Mouse (Mus musculus) lung, postnatal 25 days (tissue): ENCODE data around the gene Ankrd44.

Source experiments
- DNase-seq: peaks from one replicate; pipeline ENCODE4 v3.0.0; 2022; ENCODE audit warnings: low spot score

Gene Ankrd44

DNA sequence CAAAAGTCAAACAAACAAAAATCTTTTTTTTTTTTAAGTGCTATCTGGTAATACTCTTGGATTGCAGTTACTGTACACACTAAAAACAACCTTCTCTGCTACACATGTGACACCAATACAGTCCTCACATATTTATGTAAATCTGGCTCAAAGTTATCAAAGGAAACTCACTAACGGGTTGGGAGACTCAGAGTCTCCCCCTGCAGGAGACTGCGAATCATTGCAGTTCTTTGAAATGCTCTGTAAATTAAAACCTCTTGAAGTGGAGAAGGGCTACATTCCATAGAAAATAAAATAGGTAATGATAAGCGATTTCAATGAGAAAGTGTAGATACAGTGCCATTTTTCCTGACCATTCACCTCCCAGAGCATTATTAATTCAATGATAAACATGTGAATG, 219.6 kb downstream of the Ankrd44 start:
- no peak for DNase-seq

DNA sequence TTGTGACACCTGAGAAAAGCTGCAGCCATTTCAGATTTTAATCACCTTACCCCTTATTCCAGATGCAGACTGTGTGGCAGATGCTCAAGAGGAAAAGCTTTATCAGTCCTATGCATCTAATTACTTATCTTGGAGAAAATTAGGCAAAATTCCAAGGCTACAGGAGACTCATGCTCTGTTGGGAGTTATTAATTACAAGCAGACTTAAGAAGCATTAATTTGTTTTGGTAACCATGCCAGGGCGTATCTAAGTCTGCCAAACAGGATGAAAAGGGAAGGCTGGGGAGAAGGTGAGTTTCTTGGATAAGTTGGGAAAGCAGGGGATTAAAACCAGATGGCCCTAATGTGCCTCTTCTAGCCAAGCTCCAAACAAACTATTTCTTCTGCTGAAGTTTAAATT, 222.7 kb downstream of the Ankrd44 start:
- no peak for DNase-seq

GRCm38 (mm10) chr1:54702918-54703317, 223.3 kb downstream of the Ankrd44 start:
- DNase-seq = no peak

DNA sequence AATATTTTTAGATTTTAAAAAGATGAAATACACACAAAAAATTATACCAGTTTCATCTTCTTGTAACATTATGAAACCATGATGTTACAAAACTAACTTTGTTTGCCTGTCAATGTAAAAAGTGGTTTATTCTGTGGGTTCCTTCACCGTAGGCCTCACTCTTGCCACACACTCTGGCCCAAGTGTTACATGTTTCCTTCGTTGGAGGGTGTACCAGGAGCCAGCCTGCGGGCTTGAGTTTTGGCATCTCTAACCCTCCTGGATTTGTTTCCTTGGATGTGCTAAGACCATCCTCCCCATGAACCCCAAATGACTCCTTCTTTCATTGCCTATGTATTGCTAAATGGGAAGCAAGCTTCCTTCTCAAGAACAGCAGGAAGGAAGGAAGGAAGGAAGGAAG, 230.8 kb downstream of the Ankrd44 start:
- no peak for DNase-seq

DNA sequence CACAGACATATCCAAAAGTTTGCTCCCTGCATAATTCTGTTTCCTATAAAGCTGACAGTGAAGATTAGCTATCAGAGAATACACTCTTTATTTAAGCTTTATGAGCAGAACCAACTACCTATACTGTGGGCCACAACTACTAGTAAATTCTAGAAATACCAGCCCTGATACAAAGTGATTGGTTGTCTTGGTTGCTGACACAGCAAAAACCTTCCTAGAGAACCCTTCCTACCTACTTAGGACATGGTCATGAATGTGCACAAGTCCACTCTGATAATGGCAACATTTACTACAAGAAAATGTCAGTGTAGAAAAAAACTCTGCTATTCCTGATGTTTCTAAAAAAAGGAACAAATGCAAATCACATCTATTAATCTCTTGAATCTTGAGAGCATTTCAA, 234.4 kb downstream of the Ankrd44 start:
- DNase-seq = no peak

DNA sequence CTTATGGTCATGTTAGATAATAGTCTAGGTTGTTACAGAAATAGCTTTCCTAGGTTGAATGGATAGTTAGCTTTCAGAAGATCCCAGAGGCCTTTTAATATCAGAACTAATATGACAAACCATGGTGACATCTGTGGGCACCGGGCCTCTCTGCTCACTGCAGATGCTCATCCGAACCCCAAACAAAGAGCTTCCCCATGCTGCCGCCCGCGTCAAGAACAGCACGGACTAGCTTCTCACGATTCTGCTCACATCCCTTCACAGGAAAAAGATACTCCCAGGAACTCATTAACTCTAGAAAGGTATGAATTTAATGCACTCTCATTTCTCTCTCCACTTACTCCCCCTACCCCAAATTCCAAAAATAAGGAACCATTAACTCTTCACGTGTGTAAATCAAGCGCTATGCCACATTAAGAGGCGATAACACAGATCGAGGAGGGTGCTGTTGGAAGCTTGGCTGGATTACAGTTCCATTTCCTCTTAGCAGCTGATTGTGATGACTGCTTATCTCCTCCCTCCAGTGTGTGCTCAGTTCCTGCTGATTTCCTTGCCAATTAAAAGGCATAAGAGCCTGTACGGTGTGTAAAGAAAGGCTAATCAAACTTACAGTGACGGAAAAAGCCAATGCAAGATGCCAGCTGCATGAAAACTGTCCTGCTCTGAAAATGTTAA, 235.8 kb downstream of the Ankrd44 start:
- peak; percentile 68 for DNase-seq

- DNase-seq = no peak
Observed at GRCm38 (mm10) chr1:54688441-54688840, 237.7 kb downstream of the Ankrd44 start.

DNA sequence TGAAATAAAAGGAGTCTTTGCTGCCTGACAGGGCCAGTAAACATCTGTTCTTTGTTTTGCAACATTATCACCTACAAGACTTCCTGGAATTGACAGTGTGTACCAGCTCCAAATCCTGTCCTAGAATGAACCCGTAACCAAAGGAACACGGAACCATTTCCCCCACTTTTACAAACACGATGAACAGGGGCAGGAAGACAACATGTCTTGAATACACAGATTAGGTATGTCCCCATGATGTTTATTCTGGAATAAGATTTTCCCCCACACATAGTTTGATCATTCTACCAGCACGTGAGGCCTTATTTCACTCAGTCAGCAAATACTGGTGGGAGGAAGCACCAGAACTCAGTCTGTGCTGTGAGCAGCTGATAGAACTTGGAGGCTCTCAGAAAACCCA, 241.9 kb downstream of the Ankrd44 start:
- DNase-seq = peak; percentile 85

GRCm38 (mm10) chr1:54679556-54679955, 246.6 kb downstream of the Ankrd44 start:
- DNase-seq = no peak

GRCm38 (mm10) chr1:54678037-54678436, 248.2 kb downstream of the Ankrd44 start:
- DNase-seq = no peak

- DNase-seq = no peak
Observed at GRCm38 (mm10) chr1:54675478-54675877, 250.7 kb downstream of the Ankrd44 start.

DNA sequence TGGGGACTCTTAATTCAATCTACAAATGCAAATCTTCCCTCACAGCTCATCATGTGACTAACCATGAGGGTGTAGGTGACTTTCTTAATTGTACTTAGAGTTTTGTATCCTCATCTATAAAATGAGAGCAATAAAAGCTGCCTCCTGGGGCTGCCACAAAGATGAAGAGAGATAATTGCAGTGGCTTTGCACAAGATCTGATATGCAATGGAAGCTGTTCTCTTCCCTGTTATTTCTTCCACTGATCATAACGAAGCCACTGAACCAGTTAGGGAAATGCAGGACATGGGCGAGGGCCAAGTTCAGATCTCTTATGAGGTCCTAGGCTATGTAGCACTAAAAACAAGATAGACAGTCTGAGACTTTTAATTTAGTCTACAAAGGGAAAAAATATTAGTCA, 258.2 kb downstream of the Ankrd44 start:
- no peak for DNase-seq

DNA sequence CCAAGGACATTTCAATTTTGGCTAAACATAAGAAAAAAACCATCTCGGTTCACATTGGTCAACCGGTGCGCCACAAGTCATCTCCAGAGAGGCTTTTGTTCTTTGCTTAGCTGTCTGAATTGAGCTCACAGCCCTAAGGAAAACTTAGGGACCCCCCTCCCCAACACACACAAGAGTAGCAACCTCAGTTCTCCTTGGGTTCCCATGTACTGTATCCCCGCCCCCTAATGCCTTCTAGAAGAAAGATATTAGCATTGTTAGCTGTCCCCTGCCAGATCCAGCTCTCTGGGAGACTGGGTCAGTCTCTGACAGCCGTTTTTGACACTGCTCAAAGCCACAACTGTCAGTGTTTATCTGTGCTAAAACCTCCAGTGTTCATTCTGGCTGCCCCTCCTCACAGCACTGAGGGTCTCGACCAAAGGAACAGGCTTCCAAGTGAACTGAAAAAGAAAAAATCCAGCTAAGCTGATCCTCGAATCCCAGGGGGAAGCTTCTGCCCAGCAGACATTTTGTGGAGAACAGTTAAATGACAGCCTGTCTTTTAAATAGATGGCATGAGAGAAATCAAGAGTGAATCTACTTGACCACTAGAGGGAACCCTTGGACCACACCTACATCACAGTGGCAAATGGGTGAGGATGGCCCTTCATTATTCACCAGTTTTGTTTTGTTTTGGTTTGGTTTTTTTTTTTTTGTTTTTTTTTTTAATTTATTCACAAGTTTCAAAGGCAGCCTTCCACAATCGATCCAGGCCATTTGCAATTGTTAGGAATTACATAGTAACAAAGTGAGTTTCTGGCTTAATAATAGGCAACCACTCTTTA, 260.4 kb downstream of the Ankrd44 start:
- DNase-seq = peak; percentile 78

GRCm38 (mm10) chr1:54665095-54665494, 261.1 kb downstream of the Ankrd44 start:
- DNase-seq = no peak

GRCm38 (mm10) chr1:54660674-54661073, 265.5 kb downstream of the Ankrd44 start:
- DNase-seq = no peak

- no peak for DNase-seq
Observed at GRCm38 (mm10) chr1:54658558-54658957, 267.6 kb downstream of the Ankrd44 start.

- DNase-seq = no peak
Observed at GRCm38 (mm10) chr1:54648237-54648636, 277.9 kb downstream of the Ankrd44 start.

GRCm38 (mm10) chr1:54647335-54647745, 278.8 kb downstream of the Ankrd44 start:
- DNase-seq = no peak

- no peak for DNase-seq
Observed at GRCm38 (mm10) chr1:54640184-54640795, 285.9 kb downstream of the Ankrd44 start.

- no peak for DNase-seq
Observed at GRCm38 (mm10) chr1:54639506-54640078, 286.6 kb downstream of the Ankrd44 start.

DNA sequence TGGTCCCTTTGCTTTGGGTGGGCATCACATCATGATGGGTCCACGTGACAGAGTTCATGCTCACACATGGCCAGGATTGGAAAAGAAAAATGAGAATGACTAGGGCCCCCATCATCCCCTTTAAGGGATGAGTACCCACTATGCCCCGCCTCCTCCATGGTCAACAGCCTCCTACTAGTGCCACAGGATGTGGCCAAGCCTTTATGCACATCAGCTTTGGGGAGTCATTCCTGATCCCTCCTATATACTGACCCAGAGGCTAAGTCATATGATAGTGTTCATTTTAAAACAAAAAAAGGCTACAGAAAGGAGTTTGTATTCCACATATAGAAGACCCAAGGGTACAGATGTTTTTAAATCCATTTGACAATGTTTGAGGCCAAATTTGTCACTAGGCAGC, 287.1 kb downstream of the Ankrd44 start:
- no peak for DNase-seq

GRCm38 (mm10) chr1:54637340-54637739, 288.8 kb downstream of the Ankrd44 start:
- DNase-seq = no peak

GRCm38 (mm10) chr1:54629106-54629505, 297.1 kb downstream of the Ankrd44 start:
- no peak for DNase-seq
